Mouse (Mus musculus): ENCODE measurements at regions not wholly inside any gene's neighbourhood (a gene's known extent, or its start where the extent isn't known, plus 50 kb on each side); places are given as distances from the start of the nearest gene placed in this dataset.

DNA sequence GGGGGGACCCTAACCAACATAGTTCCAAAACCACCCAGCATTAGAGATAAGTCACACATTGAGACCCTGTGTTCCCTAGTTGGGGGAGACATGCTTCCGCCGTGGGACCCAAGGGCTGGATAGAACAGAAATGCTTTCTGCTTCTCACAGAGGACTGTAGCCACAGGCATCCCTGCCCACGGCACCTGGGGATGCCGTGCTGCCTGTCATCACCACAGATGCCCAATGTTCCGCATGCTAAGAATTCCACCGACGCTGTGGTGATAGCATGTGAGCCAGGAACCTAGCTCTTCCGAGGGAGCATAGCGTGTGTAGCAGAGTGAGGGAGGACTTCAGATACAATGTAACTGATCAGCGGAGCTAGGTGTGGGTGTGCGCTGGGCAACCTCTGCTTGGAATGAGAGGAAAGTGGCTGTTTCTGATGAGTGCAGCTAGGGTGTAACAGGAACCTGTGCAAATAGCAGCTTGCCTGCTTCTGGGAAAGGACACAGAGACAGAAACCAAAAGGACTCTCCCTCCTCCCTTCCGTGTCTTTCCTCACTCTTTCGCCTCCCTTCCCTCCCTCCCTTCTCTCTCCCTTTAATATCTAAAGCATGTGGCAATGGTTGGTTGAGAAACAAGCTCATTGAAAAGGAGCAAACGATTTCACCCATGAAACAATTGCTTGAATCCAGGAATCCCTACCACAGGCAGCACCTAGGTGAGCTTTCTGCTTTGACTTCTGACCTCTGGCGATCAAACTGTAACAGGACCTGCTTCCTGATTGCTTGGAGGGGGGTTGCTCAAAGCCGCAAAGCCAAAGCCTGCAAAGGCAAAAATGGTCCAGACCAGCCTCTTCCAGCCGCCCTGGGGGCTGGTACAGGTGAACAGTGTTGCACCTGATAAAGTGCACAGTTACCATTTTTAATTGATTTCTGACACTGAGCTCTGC is 102.3 kb downstream of the Gm26897 start:
- peak; percentile 14 for DNase-seq (ENCODE audit: low spot score)

DNA sequence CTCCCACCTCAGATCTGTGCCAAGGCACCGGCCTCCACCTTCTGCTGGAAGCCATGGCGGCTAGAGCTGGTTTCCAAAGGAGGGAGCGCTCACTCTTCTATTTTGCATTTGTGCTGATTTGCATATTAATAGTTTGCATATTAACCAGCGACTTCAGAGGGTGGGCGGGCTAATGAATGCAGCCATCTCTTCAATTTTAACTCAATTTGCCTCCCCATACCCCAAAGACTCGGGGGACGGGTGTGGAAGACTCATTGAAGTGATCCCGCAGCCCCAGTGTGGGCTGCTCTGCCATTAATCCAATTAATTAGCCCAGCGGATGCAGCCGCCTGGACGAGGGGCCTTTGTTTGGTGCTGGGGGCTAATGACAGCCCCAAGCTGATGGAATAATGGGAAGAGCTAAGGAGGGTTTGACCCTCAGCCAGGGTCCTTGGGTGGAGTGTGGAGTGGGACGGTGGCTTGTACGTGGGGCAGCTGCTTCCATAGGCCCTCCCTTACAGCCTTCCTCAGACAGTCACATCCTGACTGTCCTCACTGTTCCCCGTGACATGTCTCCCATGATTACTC is 103.0 kb downstream of the Gm26897 start:
- no peak for DNase-seq (ENCODE audit: low spot score)

DNA sequence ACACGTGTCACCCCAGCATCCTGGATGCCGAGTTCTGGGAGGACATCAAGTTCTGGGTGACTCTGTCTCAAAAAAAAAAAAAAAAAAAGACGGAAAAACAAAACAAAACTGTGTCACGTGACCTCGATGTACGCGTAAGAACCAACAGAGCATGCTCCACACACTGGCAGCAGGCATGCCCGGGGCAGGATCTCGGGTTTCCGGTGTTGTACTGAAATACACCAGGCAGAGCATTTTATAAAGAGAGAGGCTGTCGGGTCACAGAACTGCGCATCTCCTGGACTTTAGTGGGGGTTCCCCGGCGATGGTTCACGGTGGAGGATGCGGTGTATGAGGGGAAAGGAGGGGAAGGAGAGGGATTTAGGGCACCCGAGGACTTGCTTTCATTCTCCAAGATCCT is 108.7 kb downstream of the Gm26897 start:
- DNase-seq (ENCODE audit: low spot score): peak; percentile 57

DNA sequence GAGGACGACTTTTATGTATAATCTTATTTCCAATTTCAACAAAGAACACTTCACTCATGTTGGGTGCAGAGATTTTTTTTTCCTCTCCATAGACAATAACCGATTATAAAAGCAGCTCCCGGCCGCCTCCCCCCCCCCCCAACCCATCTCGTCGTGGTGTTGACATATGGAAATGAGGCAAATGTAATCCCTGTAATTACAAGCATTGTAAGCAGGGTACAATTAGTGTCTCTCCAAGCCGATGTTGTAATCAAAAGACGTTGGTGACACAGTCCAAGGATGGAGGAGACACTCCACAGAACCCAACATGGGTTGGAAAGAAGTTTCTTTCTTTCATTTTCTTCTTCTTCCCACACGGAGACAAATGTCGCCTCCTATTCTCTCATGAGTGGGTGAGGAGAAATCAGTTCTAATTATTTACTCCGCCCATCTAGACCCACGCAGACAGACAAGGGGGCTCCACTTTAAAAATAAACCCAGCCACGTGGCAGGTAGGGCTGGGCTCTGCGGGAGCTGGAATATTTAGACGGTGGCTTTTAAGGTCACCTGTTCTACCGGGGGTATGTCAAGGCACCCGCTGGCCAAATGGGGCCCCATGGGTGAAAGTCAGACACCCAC is 110.0 kb downstream of the Gm26897 start:
- DNase-seq (ENCODE audit: low spot score): no peak

DNA sequence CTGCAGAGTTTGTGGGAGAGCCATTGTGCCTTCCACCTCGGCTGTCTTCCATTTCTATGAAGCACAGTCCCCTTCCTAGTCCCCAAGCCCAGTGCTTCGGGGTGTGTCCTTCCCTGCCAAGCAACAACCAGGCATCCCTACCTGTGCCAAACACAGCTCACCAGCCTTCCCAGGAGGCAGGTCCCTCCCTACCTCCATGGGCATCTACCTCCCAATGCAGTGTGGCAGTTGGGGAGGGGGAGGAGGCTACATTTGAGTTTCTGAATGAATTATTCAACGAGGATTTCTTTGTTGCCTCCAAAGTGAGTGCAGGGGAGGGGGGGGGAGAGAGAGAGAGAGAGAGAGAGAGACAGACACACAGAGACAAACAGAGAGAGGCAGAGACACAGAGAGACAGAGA is 110.8 kb downstream of the Gm26897 start:
- DNase-seq (ENCODE audit: low spot score): no peak

DNA sequence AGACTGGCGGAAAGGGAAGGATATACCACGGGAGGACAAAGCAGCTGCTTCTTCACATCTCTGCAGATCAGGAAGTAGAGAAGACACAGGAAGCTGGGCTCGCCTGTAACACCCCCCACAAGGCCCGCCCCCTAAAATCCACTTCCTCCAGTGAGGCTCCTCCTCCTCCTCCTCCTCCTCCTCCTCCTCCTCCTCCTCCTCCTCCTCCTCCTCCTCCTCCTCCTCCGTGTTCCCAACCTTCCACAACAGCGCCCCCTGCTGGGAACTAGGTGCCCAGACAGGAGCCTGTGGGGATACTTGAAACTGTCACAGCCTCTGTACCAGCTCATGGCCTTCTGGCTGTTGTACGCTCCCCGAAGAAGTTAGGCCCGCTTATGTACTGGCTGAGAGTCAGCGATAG is 115.2 kb downstream of the Gm26897 start:
- DNase-seq (ENCODE audit: low spot score): no peak

DNA sequence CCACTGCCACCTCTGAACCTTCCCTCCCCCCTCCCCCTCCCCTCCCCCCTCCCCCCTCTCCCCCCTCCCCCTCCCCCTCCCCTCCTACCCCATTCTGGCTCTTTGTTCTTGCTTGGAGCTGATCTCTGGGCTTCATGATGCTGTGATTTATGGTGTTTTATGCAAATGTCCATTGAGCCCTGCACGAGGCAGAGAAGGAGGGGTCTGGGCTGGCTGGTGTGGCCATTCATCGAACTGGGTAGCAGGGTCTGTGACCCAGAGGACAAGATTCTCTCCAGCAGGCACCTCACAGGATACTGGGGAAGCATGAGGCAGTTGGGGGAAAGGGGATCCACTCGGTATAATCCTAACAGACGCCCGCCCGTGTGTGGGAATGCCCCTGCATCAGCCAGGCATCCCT is 119.0 kb downstream of the Gm26897 start:
- DNase-seq (ENCODE audit: low spot score): peak; percentile 64

DNA sequence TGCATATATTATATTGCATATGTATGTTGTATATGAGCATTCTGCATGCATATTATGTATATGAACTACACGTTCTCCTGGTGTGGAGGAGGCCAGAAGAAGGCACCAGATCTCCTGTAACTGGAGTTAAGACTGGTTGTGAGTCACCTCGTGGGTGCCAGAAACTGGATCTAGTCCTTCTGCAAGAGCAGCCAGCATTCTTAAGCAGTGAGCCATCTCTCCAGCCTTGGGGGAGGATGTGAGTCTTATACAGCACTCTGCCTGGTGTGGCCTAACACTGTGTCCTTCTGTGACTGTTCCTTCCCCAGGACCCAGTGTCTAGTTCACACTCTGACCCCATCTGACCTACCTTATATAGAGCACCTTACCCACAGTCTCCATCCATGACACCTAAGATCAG is 121.6 kb downstream of the Gm26897 start:
- no peak for DNase-seq (ENCODE audit: low spot score)

DNA sequence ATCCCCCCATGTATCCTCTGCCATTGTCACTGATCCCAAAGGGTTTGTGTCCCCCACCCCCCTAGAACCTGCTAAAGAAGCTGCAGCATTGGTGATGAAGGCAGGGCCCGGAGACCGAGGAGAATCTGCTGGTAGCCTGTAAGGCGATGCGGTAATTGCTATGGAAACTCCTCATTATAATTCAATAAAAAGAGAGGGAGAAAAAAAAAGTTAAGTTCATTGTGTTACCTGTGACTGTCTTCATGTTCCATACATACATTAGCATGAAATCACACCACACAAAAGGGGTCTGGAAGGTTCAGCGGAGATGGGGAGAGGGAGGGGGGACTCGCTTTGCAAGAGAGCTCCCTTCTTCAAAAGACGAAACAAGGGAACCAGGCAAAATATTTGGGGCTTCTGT is 123.5 kb downstream of the Gm26897 start:
- DNase-seq (ENCODE audit: low spot score): no peak

DNA sequence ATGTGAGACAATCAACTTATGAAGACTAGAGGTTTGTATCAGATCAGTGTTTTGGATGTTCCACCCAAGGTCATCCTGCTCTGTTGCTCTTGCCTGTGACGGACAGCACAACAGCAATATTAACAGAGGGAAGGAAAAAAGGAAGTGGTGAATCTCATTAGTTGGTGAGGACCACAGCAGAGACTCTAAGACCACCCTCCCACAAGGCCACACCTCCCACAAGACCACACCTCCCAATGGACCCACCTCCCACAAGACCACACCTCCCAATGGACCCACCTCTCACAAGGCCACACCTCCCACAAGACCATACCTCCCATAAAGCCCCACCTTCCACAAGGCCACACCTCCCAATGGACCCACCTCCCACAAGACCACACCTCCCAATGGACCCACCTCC is 126.7 kb downstream of the Gm26897 start:
- DNase-seq (ENCODE audit: low spot score): no peak

DNA sequence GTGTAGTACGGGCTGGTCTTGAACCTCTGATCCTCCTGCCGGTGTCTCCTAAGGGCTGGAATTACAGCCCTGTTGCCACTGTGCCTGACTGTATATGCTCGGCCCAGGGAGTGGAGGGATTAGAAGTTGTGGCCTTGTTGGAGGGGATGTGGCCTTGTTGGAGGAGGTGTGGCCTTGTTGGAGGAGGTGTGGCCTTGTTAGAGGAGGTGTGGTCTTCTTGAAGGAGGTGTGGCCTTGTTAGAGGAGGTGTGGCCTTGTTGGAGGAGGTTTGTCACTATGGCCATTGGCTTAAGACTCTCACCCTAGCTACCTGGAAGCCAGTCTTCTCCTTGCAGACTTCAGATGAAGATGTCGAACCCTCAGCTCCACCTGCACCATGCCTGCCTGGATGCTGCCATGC is 128.6 kb downstream of the Gm26897 start:
- DNase-seq (ENCODE audit: low spot score): no peak

DNA sequence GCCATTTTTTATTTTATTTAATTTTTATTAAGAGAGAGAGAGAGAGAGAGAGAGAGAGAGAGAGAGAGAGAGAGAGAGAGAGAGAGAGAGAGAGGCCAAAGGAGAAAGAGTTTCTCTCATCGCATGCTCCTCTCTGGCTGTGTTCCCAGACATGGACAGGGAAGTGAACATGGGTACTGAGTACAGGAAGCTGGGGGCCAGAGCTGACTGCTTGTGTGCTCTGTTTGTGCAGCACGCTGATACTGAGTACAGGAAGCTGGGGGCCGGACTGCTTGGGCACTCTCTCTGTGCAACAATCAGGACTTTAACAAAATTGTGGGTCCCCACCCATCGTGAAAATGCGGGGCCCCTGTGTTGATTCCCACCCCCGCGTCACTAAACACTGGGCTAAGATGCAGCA is 130.2 kb downstream of the Gm26897 start:
- no peak for DNase-seq (ENCODE audit: low spot score)

DNA sequence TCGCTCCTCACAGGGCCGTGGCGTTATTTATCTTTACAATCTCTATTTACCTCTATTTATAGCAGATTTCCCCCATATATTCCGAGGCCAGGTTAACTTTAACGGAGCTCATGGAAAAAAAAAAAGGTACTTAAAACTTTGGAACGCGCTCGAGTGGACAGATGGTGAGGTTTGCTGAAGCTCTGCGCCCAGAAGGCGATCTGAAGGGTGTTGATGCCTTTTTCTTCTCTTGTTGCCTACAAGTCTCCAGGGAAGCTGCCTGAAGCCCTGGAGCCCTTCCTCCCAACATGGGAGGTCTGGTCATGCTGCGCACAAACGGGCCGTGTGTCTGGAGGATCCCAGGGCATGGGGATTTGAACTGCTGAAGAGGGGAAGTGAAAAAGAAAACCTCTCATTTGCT is 130.9 kb downstream of the Gm26897 start:
- no peak for DNase-seq (ENCODE audit: low spot score)

DNA sequence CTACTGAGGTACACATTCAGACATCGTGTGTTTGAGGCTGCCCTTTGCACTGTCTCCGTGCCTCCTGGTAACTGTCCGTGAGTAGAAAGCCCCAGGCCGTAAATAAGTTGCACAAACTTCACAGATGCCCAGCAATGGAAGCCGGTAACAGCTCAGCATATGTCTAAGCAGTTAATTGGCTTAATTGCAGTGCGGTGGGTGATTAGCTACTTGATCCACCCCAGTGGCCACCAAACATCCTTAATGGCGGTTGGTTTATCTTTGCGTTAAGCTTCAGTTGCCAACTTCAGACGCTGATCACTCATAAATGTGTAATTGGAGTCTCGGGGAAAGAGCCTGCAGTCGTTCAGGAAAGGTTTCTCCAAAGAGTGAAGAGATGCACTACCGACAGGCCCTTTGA is 135.3 kb downstream of the Gm26897 start:
- DNase-seq (ENCODE audit: low spot score): no peak

DNA sequence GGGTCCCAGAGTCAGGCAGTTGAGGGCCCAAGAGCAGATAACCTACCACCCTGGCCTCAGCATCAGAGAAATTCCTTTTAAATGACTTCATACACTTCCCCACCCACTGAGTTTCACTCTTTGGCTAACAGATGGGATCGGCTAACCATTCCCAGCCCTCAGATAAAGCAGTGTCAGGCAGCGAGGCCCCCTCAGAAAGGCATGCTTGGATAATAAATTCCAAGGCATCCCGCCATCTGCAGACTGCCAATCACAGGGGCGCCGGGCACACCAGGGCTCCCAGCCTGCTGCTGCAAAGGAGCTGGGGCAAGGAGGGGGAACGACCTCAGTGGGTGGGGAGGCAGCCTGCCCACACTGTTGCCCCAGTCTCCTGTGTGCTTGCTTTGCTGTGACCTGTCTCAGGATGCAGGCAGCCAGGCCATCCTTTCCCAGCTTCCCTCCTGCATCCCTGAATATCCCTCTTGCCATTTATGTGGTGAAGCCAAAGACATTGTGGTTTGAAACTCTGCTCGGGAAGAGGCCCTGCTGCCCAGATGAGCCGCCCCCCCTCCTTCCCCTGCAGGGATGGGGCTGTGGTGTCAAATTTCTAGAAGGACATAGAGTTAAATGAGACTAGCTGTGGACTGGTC is 143.6 kb downstream of the Gm26897 start:
- DNase-seq (ENCODE audit: low spot score): peak; percentile 89

DNA sequence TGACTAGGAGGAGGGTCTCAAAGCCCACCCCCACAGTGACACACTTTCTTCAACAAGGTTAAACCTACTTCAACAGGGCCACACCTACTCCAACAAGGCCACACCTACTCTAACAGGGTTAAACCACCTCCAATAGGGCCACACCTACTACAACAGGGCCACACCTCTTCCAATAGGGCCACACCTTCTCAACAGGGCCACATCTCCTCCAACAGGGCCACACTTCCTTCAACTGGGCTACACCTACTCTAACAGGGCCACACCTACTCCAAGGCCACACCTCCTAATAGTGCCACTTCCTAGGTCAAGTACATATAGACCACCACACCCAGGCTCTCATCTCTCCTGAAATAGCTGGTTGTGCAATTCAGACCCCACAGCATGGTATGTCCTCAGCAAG is 145.3 kb downstream of the Gm26897 start:
- DNase-seq (ENCODE audit: low spot score): no peak

DNA sequence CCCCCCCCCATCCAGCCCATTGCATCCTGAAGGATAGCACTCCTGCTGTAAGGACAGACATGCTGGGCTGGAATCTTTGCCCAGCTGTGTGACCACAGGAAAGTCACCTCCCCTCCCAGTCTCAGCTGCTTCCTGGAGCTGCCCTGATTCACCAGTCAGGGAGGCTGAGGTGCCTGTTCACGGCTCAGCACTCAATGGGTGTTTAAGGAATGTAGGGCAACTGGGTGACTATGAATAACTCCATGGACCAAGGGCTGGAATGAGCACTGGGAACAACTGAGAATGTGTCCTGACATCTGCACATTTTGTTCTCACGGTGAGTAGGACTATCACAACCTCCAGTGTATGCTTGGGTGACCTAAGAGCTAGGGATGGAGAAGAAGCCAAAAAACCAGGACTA is 146.5 kb downstream of the Gm26897 start:
- DNase-seq (ENCODE audit: low spot score): no peak

DNA sequence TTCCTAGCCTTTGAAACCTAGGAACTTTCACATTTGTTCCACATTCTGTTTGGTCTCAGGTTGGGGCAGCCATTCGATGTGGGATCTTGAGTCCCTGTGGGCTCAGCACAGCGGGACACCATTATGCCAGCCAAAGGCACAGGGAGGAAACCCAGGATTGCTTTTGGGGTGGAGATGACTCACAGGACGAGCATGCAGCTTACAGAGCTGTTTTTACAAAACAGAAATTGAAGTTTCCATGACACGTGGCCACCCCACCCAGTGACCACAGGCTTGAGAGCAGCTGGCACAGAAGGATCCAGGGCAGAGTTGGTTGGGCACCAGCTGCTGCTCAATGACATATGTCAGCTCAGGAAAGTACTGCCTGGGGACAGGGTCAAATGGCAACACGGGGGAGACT is 147.8 kb downstream of the Gm26897 start:
- DNase-seq (ENCODE audit: low spot score): no peak

DNA sequence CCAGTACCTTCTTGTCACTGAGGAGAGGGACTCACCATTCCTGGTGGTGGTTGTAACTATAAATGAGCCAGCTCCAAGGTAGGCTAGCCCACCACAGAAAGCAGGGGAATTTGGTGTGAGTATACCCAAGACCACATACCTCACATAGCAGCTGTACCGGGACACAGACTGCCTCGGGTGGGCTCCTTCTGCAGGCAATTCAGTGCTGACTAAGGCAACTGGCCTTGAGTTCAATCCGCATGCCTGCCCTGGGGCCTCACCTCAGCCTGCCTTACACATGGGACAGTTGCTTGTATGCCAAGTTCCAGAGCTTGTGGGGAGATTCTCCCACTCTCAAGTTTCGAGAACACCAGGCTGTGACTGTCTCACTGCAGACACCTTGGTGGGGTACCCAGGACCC is 153.6 kb downstream of the Gm26897 start:
- DNase-seq (ENCODE audit: low spot score): no peak

DNA sequence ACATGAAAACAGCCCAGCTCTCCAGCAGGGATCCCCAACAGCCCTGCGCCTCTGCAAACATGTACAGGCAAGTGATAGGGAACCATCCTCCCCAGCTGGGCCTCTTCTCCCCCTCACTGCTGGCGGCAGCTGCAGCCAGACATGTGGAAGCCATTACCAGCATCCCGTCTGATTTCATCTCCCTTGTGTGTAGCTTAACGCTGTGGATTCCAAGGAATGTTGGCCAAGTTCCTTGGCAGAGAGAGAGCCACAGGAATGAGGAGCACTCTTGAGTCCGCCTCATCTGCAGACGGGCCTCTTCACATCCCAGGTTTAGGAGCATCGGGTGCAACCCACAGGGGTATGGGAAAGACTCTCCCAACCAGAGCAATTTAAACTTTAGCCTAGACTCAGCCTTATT is 157.1 kb downstream of the Gm26897 start:
- peak; percentile 83 for DNase-seq (ENCODE audit: low spot score)

DNA sequence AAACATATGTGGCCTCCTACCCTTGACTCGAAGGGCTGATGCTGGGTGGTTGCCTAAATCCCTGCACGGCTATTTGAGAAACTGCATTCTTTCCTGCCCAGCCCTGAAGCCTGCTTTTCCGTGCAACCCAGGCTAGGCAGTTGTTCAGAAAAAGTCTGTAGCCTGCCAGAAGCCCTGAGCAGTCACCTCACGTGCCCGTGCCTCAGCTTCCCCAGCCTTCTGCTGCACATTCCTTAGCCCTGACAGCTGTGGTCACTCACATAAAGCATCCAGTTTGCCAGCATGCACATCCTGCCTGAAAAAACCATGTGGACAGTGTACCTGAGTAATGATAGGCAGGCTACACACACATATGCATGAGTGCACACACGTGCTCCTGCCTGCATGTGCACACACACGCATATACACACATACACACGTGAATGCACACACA is 157.6 kb downstream of the Gm26897 start:
- peak; percentile 46 for DNase-seq (ENCODE audit: low spot score)

DNA sequence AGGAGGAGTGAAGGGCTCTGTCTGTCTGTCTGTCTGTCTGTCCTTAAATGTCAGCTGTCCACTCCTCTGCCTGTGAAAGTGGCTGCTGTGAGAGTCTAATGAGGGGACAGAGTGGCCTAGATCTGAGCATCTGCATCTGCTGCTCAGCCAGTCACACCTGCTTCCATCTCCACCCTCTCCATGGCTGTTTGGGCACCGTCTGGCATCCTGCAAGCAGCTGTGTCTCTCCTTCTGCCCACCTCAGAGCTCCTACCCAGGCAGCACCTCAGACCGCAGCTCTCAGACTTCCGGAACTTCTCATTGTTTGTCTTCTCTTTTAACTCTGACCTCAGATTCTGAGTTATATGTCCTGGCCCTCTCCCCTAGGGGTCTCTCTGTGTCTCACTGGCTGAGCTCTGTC is 159.2 kb downstream of the Gm26897 start:
- no peak for DNase-seq (ENCODE audit: low spot score)

DNA sequence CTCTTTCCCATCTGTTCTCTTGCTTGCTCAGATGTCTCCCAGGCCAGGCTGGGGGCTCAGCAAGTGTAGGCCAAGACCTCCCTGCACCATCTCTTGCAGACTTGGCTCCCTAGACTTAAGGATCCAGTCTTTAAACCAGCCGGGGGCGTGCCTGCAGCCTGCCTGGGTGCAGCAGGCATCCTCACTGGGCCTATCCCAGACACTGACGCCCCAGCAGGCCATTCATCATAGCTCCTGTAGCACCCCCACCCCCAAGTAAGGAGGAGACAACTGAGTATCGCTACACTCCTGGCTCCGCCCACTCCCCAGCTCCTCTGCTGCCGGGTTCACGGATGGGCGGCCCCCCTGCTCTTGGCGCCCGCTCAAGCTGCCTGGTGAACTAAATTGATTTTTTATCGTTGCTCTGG is 160.2 kb downstream of the Gm26897 start:
- DNase-seq (ENCODE audit: low spot score): peak; percentile 90
